Mouse (Mus musculus) thymus, adult 18-20 months (tissue): ENCODE measurements around the gene Abl1.

Source experiments
- DNase-seq, 2 experiments: peaks; one replicate each; pipeline ENCODE4 v3.0.0; 2022; ENCODE audit warnings: mixed read lengths in 2 of 2

Gene Abl1

GRCm38 (mm10) chr2:31690063-31690462 is 1.9 kb downstream of the Abl1 start:
- DNase-seq: no peak

DNA sequence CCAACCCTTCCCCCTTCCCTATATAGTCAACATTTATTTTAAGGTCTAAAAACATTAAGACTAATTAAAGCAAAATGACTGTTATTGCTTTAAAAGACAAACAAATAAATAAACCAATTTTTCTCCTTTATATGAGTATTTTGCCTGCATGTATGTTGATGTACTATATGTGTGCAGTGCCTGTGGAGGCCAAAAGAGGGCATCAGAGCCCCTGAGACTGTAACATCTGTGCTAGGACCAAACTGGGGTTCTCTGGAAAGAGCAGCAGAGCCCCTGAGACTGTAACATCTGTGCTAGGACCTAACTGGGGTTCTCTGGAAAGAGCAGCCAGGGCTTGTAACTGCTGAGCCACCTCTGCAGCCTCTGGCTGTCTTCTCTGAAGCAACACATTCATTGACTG is 10.0 kb downstream of the Abl1 start:
- no peak for DNase-seq

DNA sequence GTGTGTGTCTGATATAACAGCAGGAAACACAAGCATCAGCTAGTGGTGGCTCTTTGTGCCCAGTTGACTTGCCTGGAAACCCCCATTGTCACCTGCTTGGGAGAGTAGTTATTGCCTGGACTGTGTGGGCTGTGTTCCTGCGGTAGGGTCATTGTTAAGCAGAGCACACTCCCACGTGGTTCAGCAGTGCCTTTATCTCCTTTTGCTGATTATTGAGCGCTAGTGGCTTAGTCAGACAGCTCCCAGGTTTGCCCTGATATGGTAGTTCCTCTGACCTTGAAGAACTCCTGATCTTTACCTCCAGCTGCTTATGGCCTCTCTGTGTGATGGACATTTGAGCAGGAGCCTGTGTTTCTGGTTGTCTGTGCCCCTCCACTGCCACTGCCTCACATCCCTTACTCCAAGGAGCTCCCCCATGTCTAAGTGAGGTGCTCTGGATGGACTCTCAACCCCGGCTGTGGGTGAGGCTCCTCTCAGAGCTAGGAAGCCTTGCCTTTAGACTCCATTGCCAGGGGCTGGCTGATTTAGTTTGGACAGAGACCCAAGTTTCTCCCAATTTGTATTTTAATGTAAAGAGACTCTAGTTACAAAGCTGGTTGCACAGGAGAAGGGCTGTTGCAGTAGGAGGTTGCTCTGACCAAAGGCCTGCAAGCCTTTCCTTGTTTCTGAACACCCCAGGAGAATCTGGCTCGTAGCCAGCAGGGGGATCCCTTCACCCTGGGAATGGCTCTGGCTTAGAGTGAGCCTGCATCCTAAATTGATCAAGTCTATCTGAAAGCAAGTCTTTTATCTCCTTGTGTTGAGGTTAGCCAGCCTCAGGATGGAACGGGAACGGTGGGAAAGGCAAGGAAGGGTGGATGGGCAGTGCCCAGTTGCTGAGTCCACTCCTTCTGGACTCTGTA is 12.6 kb downstream of the Abl1 start:
- no peak for DNase-seq

- no peak for DNase-seq
Observed at GRCm38 (mm10) chr2:31703226-31703625, 15.1 kb downstream of the Abl1 start.

DNA sequence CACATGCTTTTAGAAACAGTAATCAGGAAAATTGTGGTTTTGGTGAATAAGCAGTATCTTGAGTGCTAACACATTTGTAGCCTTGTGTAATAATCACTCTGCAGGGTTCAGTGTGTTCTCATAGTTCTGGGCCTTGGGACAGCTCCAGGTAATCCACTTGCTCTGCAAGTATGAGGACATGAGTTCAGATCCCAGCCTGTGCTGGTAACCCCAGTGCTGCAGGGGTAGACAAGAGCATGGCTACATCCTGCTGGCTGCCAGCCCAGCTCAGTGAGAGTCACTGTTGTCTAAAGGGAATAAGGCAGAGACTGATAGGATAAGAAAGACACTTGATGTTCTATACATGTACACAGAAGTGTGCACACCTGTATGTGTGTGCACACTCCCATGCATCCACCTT is 17.7 kb downstream of the Abl1 start:
- no peak for DNase-seq

- no peak for DNase-seq
Observed at GRCm38 (mm10) chr2:31706531-31706930, 18.4 kb downstream of the Abl1 start.

DNA sequence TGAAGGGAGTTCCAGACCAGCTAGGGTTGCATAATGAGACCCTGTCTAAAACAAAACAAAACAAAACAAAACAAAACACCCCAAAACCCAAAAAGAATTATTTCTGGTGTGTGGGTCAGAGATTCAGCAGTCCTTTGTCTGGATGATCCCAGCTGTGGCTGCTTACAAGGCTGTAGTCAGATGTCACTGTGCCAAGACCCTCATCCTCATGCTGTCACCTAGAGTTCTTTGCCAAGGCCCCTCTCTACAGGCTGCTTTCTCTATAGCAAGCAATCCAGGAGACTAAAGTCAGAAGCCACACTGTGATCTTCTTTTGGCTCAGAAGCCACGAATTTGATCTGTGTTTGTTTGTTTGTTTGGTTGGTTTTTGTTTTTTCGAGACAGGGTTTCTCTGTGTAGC is 24.5 kb downstream of the Abl1 start:
- DNase-seq: no peak

GRCm38 (mm10) chr2:31713813-31714212 is 25.6 kb downstream of the Abl1 start:
- DNase-seq: no peak

DNA sequence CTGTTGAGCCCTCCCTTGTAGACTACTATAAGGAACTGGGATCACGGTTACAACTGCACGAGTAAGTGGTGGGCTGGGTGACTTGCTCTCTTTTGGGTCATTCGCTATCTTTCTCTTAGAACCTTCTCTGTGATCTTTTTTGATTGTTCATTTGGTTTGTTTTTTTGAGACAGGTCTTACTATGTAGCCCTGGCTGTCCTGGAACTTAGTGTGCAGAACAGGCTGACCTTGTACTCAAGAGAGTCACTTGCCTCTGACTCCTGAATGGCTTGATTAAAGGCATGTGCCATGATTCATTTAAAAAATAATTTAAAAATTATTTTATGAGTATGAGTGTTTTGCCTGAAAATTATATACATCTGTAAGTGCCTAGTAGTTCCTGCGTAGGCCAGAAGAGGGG is 26.6 kb downstream of the Abl1 start:
- DNase-seq: no peak

GRCm38 (mm10) chr2:31715985-31716384 is 27.8 kb downstream of the Abl1 start:
- no peak for DNase-seq

DNA sequence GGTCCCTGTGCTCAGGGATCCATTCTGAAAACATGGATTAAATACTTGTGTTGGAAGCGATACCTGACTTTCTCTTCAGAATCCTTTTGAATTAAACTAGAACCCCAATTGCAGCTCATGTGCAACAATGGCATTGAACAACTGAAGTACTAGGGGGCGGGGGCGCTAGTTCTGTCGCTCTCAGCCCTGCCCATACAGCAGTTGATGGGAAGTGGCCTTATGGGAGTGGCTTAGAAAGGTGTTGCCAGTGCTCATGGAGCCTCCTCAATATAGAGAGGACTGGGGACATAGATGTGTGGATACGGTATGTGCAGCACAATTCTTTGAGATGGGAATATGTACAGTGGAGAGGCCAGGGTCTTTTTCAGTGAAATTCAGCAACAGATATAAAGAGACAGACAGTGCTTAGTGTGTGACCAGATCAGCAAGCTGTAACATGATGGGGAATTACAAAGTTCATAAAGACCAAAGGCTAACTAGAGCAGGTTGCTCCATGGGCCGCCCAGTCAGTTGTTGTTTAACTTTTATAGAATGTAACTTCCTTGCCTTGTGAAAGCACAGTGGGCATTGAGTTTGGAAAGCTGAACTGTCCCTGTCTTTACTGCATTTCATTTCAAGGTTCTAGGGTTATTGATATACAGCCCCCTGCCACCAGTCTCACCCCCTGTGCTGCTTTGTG is 31.2 kb downstream of the Abl1 start:
- no peak for DNase-seq

- DNase-seq: no peak
Observed at GRCm38 (mm10) chr2:31719944-31720343, 31.8 kb downstream of the Abl1 start.

GRCm38 (mm10) chr2:31720783-31721182 is 32.6 kb downstream of the Abl1 start:
- DNase-seq: no peak

GRCm38 (mm10) chr2:31724730-31725490 is 36.7 kb downstream of the Abl1 start:
- no peak for DNase-seq

- no peak for DNase-seq
Observed at GRCm38 (mm10) chr2:31727576-31728277, 39.6 kb downstream of the Abl1 start.

- DNase-seq: no peak
Observed at GRCm38 (mm10) chr2:31730640-31731039, 42.5 kb downstream of the Abl1 start.

DNA sequence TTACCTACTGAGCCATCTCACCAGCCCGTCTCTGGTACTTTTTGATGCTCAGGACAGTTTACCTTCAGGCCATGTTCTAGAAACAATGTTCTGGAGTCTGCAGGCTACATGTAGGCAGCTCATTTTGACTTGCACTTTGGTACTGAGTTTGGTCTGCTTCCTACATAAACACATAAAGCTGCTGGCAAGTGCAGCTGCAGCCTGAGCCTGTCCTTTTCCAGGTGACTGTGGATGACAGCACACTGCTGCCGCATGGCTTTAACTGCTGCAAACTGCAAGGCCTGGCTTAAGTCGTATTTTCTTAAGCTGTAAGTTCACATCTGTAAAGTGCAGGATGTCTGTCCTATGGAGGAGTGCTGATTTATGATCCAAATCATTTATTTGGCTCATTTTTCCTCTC is 44.3 kb downstream of the Abl1 start:
- DNase-seq: no peak

DNA sequence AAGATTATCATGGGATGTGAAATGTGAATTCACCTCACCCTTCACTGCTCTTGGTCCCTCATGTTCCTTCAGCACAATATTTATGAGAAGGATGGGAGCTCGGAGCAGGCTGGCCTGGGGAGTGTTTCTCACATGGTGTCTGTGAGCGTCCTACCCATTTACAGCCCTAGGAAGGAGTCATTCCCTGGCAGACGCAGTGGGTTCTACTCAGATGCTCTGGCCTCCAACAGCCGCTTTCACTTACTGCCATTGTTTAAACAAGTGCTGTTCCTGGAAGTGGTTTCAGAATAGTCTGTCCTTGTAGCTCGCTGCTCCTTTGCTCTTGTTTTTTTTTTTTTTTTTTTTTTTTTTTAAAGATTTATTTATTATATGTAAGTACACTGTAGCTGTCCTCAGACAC is 45.4 kb downstream of the Abl1 start:
- DNase-seq: no peak

- DNase-seq: no peak
Observed at GRCm38 (mm10) chr2:31739041-31739440, 50.9 kb downstream of the Abl1 start.

DNA sequence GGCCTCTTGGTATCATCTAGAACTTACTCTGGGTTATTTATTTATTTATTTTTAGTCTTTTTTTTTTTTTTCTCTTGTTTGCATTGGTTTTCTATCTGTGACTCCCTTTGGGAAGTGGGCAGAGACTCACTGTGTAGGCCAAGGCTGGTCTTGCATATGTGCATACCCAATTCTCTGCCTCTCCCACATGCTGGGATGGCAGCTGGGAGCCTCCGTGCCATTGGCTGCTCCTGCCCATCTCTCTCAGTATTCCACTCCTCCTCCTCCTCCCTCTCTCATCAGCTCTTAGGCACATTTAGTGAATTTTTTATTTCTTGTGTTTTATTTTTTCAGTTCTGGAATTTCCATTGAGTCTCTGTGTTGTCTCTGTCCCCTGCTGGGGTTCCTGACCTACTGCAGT is 53.6 kb downstream of the Abl1 start:
- no peak for DNase-seq

DNA sequence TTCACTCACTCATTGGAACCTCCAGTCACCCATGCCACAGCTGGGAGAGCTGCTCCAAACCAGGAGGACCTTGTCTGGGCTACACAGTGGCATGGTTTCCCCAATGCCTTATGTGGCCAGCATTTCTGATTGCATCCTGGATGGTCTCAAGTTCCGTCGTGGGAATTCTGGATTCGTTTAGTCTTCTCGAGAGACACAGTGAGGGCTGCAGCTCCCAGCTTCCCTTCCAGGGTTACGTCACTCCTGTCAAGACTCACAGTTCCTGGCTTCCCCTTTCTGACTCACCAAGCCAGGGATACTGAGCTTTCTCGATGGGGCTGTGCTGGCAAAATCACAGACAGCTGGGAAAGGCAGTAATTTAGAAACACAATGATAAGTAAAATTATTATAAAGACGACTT is 54.0 kb downstream of the Abl1 start:
- DNase-seq: no peak

- DNase-seq: no peak
Observed at GRCm38 (mm10) chr2:31745741-31746243, 57.6 kb downstream of the Abl1 start.

- DNase-seq: no peak
Observed at GRCm38 (mm10) chr2:31746835-31747234, 58.7 kb downstream of the Abl1 start.
